Mouse (Mus musculus): ENCODE measurements around the gene Mmp24. TPM values are rescaled to one million over a fixed set of nuclear protein-coding genes. Genes with fewer than 3 reads are reported as not detected.
"Not testable (repeated sequence)": the region's sequence is repeated elsewhere in the genome, so short reads cannot be mapped to it uniquely, and the experiment has no call there.

Mmp24 gene
- total RNA-seq (2022), result 10 to 100 TPM; 30.6 to 40.1 (median 35.6) TPM

DNA sequence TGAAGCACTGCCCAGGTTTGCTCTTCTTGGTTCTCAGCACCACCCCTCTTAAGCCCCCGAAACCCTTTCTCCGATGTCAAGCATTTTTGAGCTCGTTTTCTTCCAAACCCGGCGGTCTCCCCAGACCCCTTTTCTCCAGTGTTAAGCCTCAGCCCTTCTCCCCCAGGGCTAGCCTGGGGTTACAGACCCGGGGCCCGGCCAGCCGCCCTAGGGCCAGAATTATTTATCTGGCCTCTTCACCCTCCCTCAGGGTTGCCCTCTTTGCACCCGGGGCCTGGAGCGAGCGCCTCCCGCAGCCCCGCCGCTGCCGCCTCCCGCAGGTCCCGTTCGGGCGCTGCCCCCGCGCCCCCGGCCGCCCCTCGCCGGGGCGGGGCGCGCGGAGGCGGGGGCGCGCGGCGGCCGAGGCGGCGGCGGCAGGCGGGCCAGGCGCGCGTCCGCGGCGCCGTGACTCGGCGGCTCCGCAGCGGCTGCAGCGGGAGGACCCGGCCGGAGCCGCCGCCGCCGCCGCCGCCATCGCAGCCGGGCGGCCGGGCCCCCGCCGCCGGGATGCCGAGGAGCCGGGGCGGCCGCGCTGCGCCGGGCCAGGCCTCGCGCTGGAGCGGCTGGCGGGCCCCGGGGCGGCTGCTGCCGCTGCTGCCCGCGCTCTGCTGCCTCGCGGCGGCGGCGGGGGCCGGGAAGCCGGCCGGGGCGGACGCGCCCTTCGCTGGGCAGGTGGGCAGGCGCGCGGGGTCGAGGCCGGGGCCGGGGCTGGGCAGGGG, at the start of gene Mmp24:
Gene Mmp24, plus strand, starts transcription at position 416 of the 758 bp plus-strand sequence.
- no peak for DNase-seq (ENCODE audit: low spot score in 2 of 2)

DNA sequence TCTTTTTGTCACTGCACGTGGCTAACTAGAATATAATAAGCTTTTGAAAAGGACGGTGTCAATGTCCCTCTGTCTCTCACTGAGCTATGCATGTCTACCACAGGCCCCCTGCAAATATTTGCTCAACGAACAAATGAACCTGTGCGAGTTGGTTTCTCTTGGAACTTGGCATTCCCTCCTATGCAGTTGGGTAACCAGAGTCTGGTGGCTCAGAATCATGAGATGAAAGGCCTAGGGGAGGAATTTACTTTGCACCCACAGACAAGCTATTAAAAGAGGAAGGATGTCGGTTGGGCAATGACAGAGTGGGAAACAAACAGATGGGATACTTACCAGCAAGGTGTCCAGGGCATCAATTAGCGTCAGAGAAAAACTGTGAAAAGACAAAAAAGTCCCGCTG, 48.8 kb upstream of the Mmp24 start:
- DNase-seq (ENCODE audit: low spot score in 2 of 2), result no peak

DNA sequence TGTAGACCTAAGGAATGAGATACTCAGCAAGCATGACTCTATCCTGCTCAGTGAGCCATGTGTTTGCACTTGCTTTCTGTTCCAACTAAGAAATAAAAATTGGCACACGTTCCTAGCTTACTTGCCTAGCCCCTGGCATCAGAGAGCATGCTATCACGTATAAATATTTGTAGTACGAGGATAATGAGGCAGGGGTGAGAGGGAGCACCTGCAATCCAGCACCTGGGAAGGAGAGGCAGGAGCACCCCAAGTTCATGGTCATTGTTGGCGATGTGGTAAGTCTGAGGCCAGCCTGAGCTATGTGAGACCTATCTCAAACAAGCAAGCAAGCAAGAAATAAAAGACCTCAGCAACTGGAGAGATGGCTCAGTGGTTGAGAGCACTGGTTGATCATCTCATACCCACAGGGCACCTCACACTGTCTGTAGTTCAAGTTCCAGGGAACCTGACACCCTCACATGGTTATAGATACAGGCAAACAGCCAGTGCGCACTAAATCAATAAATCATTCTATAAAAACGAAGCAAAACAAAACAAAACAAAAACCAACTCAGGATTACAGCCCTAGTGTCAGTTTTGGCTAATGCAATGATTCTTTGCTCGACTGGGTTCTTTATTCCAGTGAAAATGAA, 47.3 kb upstream of the Mmp24 start:
- no peak for DNase-seq (ENCODE audit: low spot score in 2 of 2)

DNA sequence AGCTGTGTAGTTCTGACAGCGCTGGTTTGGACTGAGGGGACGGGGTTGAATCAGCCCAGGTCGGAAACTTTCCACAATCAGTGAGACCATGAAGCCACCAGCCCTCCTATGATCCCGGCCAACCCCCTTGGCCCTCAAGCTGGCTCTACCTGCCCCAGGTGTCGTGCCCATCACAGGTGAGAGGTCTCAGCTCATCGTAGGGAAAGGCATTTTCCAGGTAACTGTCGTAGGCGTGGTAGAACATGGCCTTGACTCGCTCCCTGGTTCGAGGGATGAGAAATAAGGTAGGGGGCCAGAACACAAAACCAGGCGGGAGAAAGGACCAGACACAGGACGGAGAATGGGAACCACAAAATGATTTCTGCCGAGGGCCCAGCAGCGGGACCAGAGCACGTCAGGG, 46.4 kb upstream of the Mmp24 start:
- no peak for DNase-seq (ENCODE audit: low spot score in 2 of 2)

- peak; percentile 90 for DNase-seq (ENCODE audit: low spot score in 2 of 2)
Measured at GRCm38 (mm10) chr2:155729158-155729645, 45.9 kb upstream of the Mmp24 start, which contains the start of gene Edem2. Gene Edem2 (minus strand): TSS chr2:155729475.

DNA sequence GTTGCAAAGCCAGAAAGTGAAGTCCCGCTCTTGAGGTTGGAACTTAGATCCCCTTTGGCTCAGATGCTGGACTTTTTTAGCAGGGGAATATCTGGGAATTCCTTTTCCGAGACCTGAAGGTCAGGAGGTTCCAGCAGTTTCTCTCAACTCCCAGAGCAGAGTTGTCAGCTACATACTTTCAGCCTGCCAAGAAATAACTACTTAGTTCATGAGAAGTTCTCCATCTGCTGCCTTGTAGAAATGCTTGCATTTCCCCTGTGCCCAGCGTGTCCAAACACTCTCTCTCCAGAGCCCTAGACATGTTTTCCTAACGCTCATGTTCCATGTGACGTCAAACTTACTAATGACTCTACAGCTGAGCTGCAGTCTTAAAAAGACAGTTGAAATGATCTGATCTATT, 40.1 kb upstream of the Mmp24 start:
- DNase-seq (ENCODE audit: low spot score in 2 of 2), result no peak

- DNase-seq (ENCODE audit: low spot score in 2 of 2), result not testable (repeated sequence)
Measured at GRCm38 (mm10) chr2:155735766-155736165, 39.4 kb upstream of the Mmp24 start, which contains the start of gene Gm17581. Gene Gm17581 (minus strand): TSS chr2:155735866.

DNA sequence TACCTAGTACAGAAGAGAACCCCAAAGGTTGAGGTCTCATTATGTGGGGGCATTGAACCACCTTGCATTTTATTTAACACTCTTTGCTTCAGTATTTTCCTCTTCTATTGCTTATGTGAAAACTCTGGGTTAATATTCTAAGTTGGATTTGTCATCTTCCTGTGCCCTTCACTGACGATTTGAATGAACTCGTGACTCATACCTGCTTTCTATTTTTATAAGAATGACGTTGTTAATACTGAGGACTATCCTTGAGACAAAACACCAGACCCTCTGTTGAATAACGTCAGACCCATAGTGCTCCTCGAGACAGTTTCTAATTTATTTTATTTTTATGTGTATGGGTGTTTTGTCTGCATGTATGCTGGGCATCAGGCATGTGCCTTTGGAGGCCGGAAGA, 38.2 kb upstream of the Mmp24 start:
- DNase-seq (ENCODE audit: low spot score in 2 of 2), result no peak

DNA sequence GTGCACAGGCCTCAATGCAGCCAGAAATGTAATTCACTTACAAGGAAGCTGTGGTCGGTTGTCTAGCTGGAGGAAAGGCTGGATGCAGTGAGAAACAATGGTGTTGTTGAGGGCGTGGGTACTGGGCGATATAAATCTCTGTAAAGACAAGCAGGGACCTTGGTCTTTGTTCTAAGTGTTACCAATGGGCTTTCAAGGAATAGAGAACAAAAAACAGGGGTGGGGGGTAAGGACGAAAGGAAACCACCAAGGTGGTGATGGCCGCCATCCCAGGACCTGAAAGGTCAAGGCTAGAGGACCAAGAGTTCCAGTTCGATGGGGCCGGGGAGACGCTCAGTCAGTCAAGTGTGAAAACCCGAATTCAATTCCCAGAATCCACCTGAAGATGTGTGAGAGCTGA, 37.3 kb upstream of the Mmp24 start:
- no peak for DNase-seq (ENCODE audit: low spot score in 2 of 2)

DNA sequence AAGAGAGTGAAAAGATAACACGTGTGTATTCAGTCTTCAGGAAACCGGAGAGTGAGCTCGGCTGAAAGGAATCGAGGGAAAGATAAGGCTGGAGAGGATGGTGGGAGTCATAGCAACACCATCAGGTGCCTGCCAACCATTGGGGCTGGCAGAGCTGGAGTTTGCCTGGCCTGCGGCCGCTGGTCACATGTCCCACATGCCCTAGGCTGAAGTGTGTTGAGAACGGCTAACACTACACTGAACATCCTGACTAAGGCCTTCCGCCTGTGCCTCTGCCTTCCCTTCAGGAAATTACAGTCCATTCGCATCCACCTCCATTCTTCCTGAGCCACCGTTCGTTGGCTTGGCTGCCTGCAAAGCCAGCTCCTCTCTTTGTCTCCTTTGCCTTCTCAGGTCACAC, 32.9 kb upstream of the Mmp24 start:
- no peak for DNase-seq (ENCODE audit: low spot score in 2 of 2)

GRCm38 (mm10) chr2:155742931-155743337, 32.2 kb upstream of the Mmp24 start:
- DNase-seq (ENCODE audit: low spot score in 2 of 2), result no peak

GRCm38 (mm10) chr2:155743351-155743750, 31.8 kb upstream of the Mmp24 start:
- DNase-seq (ENCODE audit: low spot score in 2 of 2), result no peak

DNA sequence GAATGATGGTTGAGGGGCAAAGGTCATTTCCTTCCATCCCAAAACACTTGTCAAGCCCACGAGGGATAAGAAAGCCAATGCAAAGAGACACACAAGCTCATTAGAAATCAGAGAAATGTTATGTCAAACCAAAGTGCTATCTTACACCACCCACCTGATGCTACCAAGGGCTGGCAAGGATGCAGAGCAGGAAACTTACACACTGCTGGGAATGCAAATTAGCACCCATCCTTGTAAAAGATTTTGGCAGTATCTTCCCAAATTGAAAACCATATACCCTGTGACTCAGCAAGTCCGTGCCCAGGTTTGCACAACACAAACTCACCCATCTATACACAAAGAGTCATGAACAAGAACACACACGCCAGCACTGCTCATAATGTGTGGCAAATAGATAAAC, 29.7 kb upstream of the Mmp24 start:
- DNase-seq (ENCODE audit: low spot score in 2 of 2), result no peak

- DNase-seq (ENCODE audit: low spot score in 2 of 2), result no peak
Measured at GRCm38 (mm10) chr2:155749394-155749793, 25.7 kb upstream of the Mmp24 start.

DNA sequence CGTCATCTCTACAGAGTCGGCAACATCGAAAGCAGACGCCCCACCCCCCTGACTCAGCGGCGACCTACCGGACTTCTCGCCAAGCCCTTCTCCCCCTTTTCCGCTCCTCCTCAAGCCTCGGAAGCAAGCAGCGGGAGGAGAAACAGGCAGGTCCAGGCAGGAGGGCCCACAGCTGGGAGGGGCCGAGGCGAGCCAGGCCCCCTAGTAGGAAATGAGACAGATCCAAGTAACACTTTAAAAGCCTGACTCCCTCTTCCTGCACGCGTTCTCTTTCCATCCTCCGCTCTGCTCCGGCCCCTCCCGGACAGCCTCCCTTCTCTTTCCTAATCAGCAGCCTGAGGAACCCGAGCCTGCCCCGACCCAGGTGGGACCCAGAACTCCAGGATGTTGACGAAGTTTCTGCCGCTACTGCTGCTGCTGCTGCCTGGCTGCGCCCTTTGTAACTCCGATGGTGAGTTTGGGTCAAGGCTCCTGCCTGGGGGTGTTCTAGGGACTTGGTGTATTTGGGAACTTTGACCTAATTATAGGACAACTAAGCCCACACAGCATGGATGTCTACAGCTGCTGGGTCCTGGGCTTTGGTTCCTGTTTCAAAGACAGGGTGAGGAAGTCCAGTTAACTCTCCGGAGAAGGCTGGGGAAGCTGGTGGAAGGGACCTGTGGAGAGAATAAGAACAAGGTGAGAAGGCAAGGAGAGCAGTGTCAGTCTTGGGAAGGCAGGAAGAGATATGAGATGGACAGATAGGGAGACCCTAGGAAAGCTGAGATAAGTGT, 23.9 kb upstream of the Mmp24 start, which contains the start of gene Procr:
Gene Procr, plus strand, starts transcription at position 104 of the 773 bp plus-strand sequence.
- DNase-seq (ENCODE audit: low spot score in 2 of 2), result no peak

DNA sequence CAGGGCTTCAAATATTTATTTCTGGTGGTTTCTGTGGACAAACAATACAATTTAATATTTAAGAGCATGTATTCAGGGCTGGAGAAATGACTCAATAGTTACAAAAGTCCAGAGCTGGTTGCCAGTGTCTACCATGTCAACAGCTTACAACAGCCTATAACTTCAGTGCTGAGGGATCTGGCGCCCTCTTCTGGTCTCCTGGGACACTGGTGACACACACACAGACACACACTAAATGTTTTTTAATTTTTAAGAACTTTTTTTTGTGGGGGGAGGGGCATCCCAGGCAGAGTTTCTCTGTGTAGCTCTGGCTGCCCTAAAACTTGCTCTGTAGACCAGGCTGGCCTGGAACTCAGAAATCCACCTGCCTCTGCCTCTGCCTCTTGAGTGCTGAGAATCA, 19.4 kb upstream of the Mmp24 start:
- no peak for DNase-seq (ENCODE audit: low spot score in 2 of 2)

- DNase-seq (ENCODE audit: low spot score in 2 of 2), result no peak
Measured at GRCm38 (mm10) chr2:155756855-155757566, 18.1 kb upstream of the Mmp24 start.

- peak in 1 of 2 experiments; percentile 58 for DNase-seq (ENCODE audit: low spot score in 2 of 2)
Measured at GRCm38 (mm10) chr2:155764679-155765418, 10.3 kb upstream of the Mmp24 start.

- no peak for DNase-seq (ENCODE audit: low spot score in 2 of 2)
Measured at GRCm38 (mm10) chr2:155773664-155774063, 1.5 kb upstream of the Mmp24 start.

- no peak for DNase-seq (ENCODE audit: low spot score in 2 of 2)
Measured at GRCm38 (mm10) chr2:155774261-155774926, 748 bp upstream of the Mmp24 start.
